Mouse (Mus musculus) adrenal gland, adult (tissue): Measurements from ENCODE around the gene Prune1.
"Not testable (repeated sequence)": the region's sequence is repeated elsewhere in the genome, so short reads cannot be mapped to it uniquely, and the experiment has no call there.

ENCODE experiments used
- DNase-seq, 2 experiments: peaks; one replicate each; pipeline ENCODE4 v3.0.0; 2022 to 2023; ENCODE audit warnings: low spot score in 1 of 2; ENCODE audit not compliant: inconsistent age in 2 of 2

Prune1 gene

DNA sequence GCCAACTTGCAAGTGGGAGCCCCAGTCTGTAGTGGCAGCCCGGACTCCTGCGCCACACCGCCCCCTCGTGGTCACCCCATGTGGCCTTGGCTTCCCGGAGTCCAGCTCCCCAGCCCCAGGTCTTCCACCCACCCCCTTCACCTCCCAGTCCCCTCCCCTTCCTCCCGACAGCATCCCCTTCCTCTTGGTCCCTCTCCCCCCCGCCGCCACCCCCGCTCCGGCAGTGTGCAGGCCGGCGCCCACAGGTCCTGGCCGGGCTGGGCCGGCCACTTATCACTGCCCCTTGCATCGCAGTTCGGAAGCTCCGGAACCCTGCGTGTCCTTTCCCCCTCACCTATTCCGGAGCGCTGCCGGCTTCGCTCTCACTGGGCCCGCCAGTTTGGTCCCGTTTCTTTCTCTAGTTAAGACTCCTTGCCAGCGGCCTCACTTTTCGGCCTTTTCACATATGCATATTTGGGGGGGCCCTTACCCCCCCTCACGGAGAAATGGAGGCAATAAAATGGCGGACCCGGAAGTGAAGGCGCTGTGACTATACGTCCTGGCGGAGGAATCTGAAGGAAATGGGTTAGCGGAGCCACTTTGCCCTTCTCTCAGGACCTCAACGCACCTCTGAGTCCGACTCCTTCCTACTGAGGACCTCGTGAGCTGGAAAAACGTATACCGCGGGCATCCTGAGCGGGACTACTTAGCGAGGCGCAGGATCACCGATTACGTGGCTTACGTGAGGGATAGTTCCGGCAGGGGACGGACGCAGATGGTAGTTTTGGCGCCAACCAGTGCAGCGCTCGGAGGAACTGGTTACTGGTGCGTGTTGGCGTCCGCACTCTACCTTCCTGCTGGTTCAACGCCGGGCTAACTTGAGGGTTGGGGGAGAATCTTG, 64.4 kb downstream of the Prune1 start, which contains the start of gene Gabpb2:
Gene Gabpb2 (minus strand): TSS at position 662 of the 880 bp plus-strand sequence.
- DNase-seq, result peak; percentile 96 to 99

DNA sequence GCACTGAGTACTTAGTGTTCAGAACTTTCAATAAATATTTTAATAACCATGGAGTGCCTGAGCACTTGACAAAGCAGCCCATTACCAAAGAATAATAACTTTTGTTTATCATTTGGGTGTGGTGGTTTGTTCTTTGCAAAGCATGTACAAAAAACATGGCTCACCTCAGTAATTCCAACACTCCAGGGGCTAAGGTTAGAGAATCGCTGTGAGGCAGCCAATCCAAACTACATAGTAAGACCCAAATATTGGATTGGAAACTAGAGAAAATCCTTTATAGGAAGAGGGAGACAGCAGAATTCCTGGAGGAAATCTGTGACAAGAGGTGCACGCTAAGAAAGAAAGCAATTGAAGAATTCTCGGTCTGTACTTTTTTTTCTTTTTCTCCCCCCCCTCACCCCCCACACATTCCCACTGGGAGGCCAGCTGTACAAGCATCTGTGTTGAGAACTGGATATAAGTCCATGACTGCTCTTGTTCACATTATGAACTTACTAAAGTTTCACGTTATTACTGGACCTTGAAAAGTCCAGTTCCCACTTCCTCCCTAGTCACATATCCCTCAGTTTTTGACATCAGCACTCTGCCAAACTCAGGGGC, 65.1 kb downstream of the Prune1 start:
- DNase-seq, result no peak

DNA sequence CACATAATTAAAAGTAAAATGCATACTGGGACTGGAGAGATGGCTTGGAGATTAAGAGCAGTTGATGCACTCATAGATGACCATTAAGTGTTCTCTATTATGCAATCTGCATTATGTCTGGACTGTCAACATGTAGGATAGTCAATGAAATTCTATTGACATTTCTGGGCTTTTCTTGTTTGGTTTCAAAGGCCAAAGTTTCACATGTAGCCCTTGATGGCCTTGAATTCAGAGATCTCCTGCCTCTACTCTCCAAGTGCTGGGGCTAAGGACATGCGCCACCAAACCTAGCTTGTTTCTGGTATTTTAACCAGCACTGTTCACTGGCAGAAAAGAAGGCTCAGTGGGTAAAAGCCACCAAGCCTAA, 68.3 kb downstream of the Prune1 start:
- no peak for DNase-seq

DNA sequence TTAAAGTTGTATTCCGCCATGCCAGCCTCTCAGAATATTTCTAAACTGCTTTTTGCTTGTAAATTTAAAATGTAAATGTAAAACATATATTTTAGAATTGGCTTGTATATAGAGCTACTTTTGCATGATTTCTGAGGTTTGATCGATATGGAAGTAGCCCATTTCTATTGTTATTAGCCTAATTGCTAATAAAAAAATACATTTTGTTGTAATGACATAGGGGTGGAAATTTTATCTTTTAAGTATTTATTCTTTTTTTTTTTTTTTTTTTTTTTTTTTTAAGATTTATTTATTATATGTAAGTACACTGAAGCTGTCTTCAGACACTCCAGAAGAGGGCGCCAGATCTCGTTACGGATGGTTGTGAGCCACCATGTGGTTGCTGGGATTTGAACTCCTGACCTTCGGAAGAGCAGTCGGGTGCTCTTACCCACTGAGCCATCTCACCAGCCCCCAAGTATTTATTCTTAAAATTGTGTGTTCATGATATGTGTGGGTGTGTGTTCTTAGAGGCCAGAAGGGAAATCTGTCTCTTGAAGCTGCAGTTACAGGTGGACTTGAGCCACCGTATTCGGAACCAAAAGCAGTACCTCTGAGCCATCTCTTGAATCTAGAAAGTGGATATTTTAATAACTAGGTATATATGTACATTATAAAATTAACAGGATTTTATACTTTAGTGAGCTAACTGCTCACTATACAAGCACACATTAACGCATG, 68.8 kb downstream of the Prune1 start:
- not testable (repeated sequence) for DNase-seq

DNA sequence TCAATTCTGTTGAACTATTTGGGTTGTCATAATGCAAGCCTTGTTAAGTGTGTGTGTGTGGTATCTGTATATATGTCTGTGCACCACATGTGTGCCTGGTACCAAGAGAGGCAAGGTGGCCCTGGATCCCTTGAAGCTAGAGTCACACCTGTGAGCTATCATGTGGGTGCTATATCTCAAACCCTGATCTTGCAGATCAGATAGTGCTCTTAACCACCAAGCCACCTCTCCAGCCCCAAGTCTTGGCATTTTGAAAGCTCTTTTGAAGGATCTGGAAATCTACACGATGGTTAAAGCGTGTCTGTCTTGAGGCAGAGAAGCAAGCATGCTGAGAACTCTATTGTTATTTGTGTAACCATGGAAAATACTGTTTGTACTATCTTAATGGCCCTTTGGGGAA, 71.3 kb downstream of the Prune1 start:
- no peak for DNase-seq

DNA sequence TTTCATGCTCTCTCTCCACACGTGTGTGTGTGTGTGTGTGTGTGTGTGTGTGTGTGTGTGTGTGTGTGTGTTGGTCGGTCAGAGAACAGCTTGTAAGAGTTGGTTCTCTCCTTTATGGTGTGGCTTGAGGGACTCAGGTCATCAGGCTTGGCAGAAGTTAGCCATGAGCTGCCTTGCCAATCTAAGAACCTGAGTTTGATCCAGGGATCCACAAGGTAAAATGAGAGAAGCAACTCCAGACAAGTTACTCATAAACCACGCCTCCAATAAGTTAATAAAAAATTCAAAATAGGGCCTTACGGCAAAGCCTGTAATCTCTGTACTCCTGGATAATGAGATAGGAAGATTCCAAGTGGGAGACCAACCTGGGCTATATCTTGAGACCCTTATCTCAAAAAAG, 73.6 kb downstream of the Prune1 start:
- no peak for DNase-seq

DNA sequence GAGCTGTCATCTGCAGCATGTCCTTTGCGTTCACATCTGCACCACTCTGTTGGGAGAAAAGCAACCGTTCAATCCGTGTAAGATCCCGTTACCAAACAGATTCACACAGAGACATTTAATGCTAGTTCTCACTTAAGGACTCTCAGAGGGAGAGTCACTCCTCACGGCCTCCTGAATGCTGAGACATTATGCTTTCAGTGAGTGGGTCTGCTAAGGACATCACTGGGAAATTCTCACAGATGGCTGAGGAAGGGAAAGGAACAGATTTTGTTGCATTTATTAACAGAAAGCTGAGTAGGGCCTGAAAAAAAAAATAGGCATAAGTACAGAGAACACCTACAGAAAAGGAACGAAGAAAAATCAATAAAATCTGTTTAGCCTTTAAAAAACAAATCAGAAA, 78.0 kb downstream of the Prune1 start:
- DNase-seq, result no peak
